Mouse (Mus musculus) ES-E14 (cell line): ENCODE data around the gene Wdr11.

Source experiments
- CHD2 ChIP-seq: IDR thresholded peaks from 2 replicates; pipeline ENCODE4 v1.6.1; 2014; ENCODE audit warnings: mild to moderate bottlenecking, low read depth, low read length, inconsistent platforms
- HCFC1 ChIP-seq: IDR thresholded peaks from 2 replicates; pipeline ENCODE4 v1.6.1; 2012; ENCODE audit warnings: low read length, inconsistent platforms, borderline replicate concordance; ENCODE audit not compliant: insufficient read depth
- MAFK ChIP-seq: IDR thresholded peaks from 2 replicates; pipeline ENCODE4 v1.6.1; 2014; ENCODE audit warnings: mild to moderate bottlenecking, low read depth, low read length, inconsistent platforms; ENCODE audit not compliant: insufficient read depth
- ZC3H11A ChIP-seq: IDR thresholded peaks from 2 replicates; pipeline ENCODE4 v1.6.1; 2012; ENCODE audit warnings: low read depth, mild to moderate bottlenecking, inconsistent platforms, low read length, borderline replicate concordance
- ZNF384 ChIP-seq: IDR thresholded peaks from 2 replicates; pipeline ENCODE4 v1.6.1; 2012; ENCODE audit warnings: low read depth, low read length, inconsistent platforms

GRCm38 (mm10) chr7:129637906-129638475 is 46.3 kb downstream of the Wdr11 start:
- TF ChIP-seq ZNF384, result no peak
- TF ChIP-seq CHD2, result no peak
- TF ChIP-seq MAFK, result no peak
- TF ChIP-seq HCFC1, result no peak
- TF ChIP-seq ZC3H11A, result no peak
